Mouse (Mus musculus) ovary, postnatal 36 days (tissue): ENCODE measurements around the gene Ankrd31.
"Not testable (repeated sequence)": the region's sequence is repeated elsewhere in the genome, so short reads cannot be mapped to it uniquely, and the experiment has no call there.

Experiments
- DNase-seq: peaks from one replicate; pipeline ENCODE4 v3.0.0; 2022; ENCODE audit warnings: low spot score, mixed read lengths

Gene Ankrd31

GRCm38 (mm10) chr13:96939680-96940079, 191.6 kb downstream of the Ankrd31 start:
- DNase-seq = no peak

- DNase-seq = not testable (repeated sequence)
Measured at GRCm38 (mm10) chr13:96941481-96941880, 193.4 kb downstream of the Ankrd31 start.

DNA sequence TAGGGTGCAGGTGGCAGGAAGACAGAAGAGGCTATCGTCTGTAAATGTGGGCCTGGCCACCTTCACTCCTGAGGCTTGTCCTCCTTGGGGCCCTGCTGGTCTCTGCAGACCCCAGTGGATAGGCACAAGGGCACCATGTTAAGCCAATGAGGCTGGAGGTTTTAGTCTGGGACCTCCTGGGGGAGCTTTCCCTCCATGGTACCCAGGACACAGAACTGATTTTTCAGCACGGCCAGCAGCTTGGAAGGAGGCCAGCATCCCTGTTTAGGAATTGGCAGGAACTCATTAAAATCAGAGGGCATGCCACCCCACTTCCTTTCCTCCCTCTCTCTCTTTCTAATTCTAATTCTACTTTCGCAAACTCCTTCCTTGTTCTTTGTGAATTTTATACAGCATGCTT, 195.5 kb downstream of the Ankrd31 start:
- peak; percentile 43 for DNase-seq

- DNase-seq = no peak
Measured at GRCm38 (mm10) chr13:96945748-96946147, 197.7 kb downstream of the Ankrd31 start.

DNA sequence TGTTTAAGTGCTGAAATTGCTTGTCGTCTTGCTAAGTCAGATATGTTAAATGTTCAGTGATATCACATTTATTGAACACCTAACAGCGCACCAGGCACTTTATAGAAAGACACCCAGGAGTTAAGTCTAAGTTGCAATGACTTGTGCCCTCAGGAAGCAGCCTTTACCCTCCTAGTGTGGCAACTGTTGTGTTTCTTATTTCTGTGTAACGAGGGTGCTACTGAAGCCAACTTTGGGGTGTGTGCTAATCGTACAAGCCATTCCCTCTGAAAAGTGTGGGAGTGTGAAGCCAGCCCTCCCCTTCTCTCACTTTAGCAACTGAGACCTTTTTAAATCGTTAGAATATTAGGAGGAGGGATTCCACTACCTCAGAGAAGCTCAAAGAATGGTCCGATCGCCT, 199.7 kb downstream of the Ankrd31 start:
- DNase-seq = no peak

DNA sequence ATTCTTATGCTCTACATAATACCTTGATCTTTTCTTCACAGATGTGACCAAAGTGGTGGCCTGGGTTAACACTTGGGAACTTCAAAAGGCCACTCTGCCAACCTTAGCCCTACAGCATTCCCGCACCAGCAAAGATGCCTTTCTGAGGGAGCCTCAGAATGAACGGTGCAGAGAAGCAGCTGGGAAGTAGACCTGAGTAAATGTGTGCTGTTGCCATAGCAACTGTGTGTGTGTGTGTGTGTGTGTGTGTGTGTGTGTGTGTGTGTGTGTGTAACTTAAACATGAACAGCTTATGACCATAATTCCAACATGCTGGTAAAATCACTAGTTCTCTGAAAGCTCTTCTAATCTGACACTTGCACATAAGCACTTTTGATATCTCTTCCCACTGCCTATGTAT, 203.8 kb downstream of the Ankrd31 start:
- DNase-seq = no peak

- DNase-seq = no peak
Measured at GRCm38 (mm10) chr13:96956466-96956865, 208.4 kb downstream of the Ankrd31 start.
